Mouse (Mus musculus) right cerebral cortex, postnatal 36 days (tissue): ENCODE measurements around the gene Tomm40l.

ENCODE experiments used
- DNase-seq, 2 experiments: peaks; one replicate each; pipeline ENCODE4 v3.0.0; 2022; ENCODE audit warnings: low spot score in 2 of 2, mixed read lengths in 1 of 2

Tomm40l gene

DNA sequence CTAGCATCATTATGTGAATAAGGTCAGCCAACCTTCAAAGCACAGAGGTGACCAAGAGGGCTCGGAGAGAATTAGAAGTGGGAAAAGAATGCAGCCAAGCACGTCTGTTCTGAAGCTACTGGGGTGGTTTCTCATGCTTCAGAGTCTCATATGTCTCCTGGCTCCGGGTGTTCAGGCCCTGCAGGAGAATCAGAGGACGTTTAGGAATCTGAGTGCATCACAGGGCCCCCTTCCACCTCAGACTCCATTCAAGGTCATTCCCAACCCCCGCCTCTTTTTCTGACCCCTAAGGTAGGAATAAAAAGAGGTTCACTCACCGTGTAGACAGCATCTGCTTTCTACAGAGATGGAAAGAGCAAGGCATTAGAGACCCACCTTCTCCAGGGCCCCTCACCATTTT lies 7.4 kb upstream of the Tomm40l start:
- no peak for DNase-seq

DNA sequence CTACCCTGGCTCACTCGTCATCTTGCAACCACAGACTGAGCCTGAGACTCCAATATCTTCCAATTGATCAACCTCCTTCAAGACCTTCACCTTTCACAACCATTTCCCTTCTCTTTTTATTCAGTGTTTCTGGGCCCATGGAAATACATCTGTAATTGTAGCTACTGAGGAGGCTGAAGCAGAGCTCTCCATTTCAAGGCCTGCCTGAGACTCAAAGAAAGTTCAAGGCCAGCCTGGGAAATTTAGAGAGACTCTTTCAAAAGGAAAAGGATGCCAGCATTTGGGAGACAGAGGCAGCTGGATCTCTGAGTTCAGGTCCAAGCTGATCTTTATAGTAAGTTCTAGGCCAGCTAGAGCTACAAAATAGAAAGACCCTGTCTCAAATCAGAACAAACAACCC lies 5.6 kb upstream of the Tomm40l start:
- no peak for DNase-seq

DNA sequence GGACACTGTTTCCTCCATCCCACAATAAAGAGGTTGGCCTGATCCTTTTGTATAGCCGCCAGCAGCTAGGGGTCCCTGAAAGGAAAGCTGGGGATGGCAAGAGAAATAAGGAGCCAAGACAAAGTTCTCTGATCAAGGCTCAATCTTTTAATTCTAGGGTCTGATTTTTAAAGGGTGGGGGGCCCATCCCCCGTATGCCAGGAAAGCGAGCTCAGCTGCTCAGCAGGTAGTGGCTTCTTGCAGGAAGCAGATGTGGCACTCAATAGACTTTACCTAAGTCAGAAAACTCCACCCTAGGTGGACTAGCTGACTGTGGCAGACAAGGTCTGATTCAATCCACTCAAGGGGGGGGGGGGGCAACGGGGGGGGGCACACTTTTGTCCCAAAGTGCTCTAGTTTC lies 4.5 kb upstream of the Tomm40l start:
- DNase-seq = no peak

GRCm38 (mm10) chr1:171224857-171225256 lies 2.5 kb upstream of the Tomm40l start, which contains the start of gene Apoa2:
Gene Apoa2 (plus strand): TSS chr1:171225054.
- no peak for DNase-seq

DNA sequence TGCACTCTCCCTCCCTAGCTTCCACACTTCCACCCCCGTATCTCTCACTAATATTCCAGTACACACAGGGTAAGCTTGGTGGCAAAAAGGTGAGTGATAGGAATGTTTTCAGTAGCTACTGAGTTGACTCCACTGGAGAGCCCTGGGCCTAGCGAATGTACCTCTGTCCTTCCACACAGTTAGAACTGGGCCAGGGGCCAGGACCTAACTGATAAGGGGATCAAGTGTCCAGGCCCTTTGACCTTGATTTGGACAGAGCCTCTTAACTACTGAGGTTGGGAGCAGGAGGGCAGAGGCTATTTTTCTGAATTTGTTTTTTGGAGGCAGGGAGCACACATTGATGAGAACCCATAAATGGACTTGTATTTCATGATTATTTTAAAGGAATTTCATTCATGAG lies 1.5 kb upstream of the Tomm40l start:
- no peak for DNase-seq

- DNase-seq = no peak
Measured at GRCm38 (mm10) chr1:171223168-171223567, 854 bp upstream of the Tomm40l start.

DNA sequence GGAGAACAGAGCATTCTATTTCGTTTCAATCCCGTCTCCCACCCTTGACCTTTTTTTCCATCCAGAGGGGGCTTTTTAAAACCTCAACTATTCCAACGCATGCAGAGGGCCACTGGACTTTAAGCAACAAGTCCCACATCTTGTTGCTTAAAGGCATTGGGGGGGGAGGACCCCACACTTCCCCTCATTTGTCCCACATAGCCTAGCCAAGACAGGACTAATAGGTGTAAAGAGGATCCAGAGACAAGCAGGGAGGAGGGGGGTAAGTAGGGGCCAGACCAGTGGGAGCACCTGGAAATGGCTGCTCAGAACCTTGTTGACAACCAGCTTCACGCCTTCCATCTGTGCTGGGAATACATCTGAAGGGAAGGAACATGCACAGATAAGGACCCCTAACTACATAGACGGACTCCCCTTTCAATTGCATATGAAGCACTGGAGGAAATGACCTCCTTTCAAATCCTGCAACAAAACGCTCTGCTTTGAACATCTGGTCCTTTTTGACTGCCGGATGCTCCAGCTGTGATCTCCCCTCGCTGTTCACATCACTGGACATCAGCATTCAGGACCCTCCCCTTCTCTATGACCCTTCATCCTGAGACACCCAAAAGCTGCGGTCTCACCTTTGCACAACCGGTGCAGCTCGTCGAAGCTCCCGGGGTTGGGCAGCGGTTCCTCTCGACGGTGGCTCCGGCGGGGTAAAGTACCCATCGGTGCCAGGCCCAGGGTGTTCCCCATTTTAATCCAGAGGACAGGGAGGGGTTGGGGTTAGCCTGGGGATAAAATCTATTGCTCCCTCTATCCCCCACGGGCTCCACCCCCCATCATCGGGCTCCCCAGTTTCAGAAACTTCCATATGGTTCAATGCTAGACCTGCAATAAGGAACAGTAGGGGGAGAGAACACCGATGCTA lies 777 bp downstream of the Tomm40l start:
- DNase-seq = no peak

DNA sequence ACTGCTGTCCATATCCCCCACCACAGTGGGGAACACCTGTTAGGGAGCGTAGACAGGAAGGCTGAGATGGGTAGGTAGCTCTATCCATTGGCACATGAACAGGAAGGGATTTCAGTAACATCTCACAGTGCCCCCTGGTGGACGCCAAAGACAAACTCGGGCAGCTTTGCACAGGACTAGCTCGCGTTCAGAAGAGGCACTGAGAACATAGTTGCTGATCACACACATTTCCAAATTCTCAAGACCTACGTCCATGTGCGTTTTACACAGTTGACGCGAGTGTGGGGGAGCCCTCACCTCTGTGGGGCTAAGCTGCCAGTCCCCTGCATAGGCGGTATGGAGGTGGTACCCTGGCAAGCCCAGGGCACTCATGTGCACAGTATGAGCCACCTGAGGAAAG lies 1.4 kb downstream of the Tomm40l start:
- peak; percentile 75 to 86 for DNase-seq

GRCm38 (mm10) chr1:171216241-171216955 lies 5.9 kb downstream of the Tomm40l start:
- DNase-seq = no peak

- DNase-seq = no peak
Measured at GRCm38 (mm10) chr1:171213801-171214496, 8.4 kb downstream of the Tomm40l start, which contains the start of gene Nr1i3. Gene Nr1i3 (plus strand): TSS chr1:171213970.

- no peak for DNase-seq
Measured at GRCm38 (mm10) chr1:171212854-171213253, 9.5 kb downstream of the Tomm40l start.

GRCm38 (mm10) chr1:171209409-171209808 lies 12.9 kb downstream of the Tomm40l start:
- no peak for DNase-seq

DNA sequence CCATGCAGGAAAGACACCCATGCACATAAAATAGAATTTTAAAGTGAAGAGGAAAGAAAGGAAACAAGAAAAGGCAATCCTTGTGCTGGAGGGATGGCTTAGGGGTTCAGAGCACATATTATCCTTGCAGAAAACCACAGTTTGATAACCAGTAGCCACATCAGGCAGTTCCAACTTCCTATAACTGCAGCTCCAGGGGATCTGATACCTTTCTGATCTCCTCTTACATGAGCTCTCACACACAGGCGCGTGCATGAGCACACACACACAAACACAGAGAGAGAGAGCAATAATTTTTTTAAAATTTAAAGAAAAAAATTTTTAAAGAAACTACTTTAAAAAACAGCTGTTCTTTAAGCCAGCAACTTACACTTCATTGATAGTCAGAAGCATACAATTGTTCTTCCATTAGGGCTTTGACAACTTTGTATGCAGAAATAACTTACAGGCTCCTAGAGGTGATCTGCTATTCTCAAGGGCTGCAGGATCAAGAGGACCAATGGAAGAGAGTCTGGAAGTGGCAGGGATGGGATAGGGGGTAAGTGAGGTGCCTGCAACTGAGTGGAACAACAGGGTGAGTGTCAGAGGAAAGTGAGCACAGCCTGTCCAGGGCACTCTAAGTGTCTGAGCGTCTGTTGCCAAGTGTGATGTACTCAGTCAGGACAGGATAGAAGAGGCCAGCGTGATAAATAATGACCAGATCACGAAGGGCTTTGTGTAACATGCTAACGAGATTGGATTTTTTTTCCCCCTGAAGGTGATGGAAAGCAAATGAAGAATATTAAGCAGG lies 16.4 kb downstream of the Tomm40l start:
- no peak for DNase-seq

GRCm38 (mm10) chr1:171204249-171204644 lies 18.1 kb downstream of the Tomm40l start:
- no peak for DNase-seq

DNA sequence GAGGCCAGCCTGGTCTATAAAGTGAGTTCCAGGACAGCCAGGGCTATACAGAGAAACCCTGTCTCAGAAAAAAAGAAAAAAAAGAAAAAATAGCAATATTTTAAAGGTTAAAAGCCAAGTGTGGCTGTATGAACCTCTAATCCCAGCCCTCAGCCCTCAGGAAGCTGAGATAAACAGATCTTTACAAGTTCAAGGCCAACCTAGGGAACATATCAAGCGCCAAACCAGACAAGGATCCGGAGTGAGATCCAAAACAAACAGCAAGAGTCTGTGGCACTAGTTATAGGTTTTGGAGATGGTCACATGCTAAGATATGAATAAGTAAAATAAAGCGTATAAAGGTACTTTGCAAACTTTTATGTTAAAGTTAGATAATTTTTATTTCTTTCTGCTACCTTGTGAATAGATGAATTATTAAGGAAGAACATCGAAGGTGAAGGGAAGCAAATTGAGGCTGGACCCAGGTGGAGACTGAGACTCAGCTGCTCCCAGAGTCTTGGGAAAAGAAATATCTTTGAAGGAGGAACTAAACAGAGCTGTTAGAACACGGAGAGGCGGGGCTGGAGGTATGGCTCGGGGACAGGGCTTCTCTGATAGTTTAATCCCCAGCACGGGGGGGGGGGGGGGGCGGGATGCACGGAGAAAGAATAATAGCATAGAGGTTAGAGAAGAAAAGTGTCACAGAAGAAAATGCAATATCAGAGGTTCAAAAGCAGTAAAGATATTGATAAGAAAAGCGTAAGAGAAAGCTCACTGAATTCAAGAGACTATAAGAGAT lies 18.7 kb downstream of the Tomm40l start:
- DNase-seq = no peak

GRCm38 (mm10) chr1:171200769-171201168 lies 21.5 kb downstream of the Tomm40l start:
- no peak for DNase-seq

DNA sequence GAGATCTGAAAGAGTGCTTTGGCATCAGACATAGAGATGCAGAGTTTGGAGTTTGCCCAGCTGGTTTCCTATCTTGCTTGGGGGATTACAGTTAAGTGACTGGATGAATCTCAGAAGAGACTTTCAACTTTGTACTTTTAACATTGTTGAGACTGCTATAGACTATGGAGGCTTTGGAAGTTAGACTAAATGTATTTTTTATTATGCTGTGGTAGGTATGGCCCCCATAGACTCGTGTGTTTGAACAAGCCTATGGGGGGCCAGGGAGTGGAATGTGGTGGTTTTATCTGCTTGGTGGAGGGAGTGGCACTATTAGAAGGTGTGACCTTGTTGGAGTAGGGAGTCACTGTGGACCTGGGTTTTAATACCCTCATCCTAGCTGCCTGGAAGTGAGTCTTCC lies 22.8 kb downstream of the Tomm40l start:
- DNase-seq = no peak

DNA sequence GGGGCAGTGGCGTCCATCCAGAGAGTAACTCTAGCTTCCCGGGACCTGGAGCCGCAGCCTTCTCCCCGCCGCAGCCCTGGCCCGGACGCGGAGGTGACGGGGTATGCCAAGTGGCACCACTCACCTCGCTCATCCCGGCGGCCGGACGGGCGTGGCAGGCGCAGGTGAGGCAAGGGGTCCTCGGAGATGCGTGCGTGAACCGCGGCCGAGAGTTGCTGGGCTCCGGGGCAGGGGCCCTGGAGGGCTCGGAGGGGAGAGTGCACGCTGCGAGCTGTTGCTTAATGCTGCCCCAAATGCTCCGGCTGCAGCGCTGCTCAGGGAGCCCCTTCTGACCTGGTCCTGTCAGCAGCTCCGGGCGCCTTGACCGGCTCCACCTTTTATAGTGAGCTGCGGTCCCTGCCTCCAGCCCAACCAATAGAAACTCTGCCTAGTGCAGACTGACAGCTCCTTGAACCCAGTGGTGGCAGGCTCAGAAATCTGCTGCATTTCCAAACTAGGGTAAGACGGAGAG lies 26.4 kb downstream of the Tomm40l start, which contains the start of gene Pcp4l1:
Pcp4l1 (minus strand) TSS at position 382 of the 511 bp plus-strand sequence.
- peak; percentile 29 to 55 for DNase-seq

DNA sequence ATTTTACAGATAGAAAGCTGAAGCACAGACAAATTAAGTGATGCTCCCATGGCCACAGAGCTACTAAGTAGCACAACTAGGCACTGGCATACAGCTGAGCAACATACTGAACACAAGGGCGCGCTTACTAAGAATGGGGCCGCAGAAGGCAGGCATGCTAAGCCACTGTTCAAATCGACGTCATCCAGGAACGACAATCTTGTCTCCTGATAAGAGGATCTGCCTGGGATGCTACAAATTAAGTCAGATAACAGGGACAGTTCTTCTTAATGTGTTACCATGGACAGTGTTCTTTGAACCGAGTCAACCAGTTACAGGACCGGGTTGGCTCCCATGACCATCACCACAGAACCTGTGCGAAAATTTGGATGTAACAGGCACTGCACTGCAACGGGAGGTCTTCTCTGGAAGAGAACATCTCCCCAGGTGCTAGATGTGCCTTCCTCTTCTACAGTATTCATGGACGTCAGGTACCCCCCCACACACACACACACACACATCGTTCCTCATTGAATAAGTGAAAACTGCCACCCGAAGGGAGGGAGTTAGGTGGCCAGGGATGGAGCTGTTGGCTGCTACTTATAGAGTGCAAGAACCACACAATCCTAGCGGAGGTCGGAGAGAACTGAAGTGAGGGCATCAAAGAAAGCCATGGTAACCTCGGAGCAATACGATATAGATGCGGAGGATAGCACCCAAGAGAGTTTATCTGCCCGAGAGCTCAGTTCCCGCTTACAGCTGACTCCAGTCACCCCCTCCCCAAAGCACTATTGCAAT lies 27.1 kb downstream of the Tomm40l start:
- no peak for DNase-seq
